Mouse (Mus musculus): ENCODE measurements around the gene Ppil6. TPM values are rescaled to one million over a fixed set of nuclear protein-coding genes. Genes with fewer than 3 reads are reported as not detected.

The Ppil6 gene
- 0.76 and 1.5 TPM in 2 replicates for polyA plus RNA-seq (2014; fragmentation: Nextera tagmentation; extraction: Ambion mirVana)

GRCm38 (mm10) chr10:41489708-41490517 is at the start of gene Ppil6, which contains the start of gene Smpd2:
Gene Ppil6, plus strand, starts transcription at chr10:41490439.
Gene Smpd2, minus strand, starts transcription at chr10:41490369.
- ATAC-seq (replicated peaks; ENCODE audit: low FRiP score, low TSS enrichment, low read depth): peak; percentile 93
- H3K9me3 ChIP-seq (ENCODE audit: control insufficient read depth, low read length): no peaks in the 10 kb centered on the region
- peak within 1 kb of the TSS; percentile 100 for H3K4me2 ChIP-seq (ENCODE audit: low read length)
- H3K4me1 ChIP-seq (replicated peaks; ENCODE audit: control insufficient read depth, insufficient read depth, low read length): peaks cover 11% of the 10 kb centered on the region; the same call in 1 of the 2 replicates
- H3K27ac ChIP-seq (ENCODE audit: low read depth): peak within 1 kb of the TSS; percentile 70
- H3K9ac ChIP-seq (ENCODE audit: low read length): peak within 1 kb of the TSS; percentile 75
- WGBS: under 1% methylated on average over 48 of the region's 50 CpGs
- H3K36me3 ChIP-seq (ENCODE audit: control insufficient read depth, insufficient read depth, low read length): peaks cover 31% of the 10 kb centered on the region
- H3K27me3 ChIP-seq (replicated peaks; ENCODE audit: control insufficient read depth, insufficient read depth, low read length): no peaks in the 10 kb centered on the region
- peak within 1 kb of the TSS; percentile 68 for H3K4me3 ChIP-seq (ENCODE audit: low read depth, low read length)
- peak; percentile 98 for DNase-seq (ENCODE audit: low spot score)

GRCm38 (mm10) chr10:41448216-41448615 is 42.0 kb upstream of the Ppil6 start:
- Histone ChIP-seq H3K36me3 (ENCODE audit: control insufficient read depth, insufficient read depth, low read length) (peaks cover 10% of the 10 kb centered on the region), H3K27me3 (replicated peaks; ENCODE audit: control insufficient read depth, insufficient read depth, low read length) (no peaks in the 10 kb centered on the region)

GRCm38 (mm10) chr10:41449684-41450083 is 40.6 kb upstream of the Ppil6 start:
- H3K4me3 ChIP-seq (ENCODE audit: low read depth, low read length): peak overlapping the region; percentile 86
- ATAC-seq (replicated peaks; ENCODE audit: low FRiP score, low TSS enrichment, low read depth): peak; percentile 61
- H3K9ac ChIP-seq (ENCODE audit: low read length): peak overlapping the region; percentile 84
- WGBS: 15% methylated on average over 14 of the region's 14 CpGs
- no peak for DNase-seq (ENCODE audit: low spot score)
- no peaks in the 10 kb centered on the region for H3K9me3 ChIP-seq (ENCODE audit: control insufficient read depth, low read length)
- peaks cover 22% of the 10 kb centered on the region for H3K36me3 ChIP-seq (ENCODE audit: control insufficient read depth, insufficient read depth, low read length)
- peaks cover 9% of the 10 kb centered on the region for H3K4me1 ChIP-seq (replicated peaks; ENCODE audit: control insufficient read depth, insufficient read depth, low read length)
- H3K4me2 ChIP-seq (ENCODE audit: low read length): peak overlapping the region; percentile 88
- H3K27me3 ChIP-seq (replicated peaks; ENCODE audit: control insufficient read depth, insufficient read depth, low read length): no peaks in the 10 kb centered on the region
- H3K27ac ChIP-seq (ENCODE audit: low read depth): peak overlapping the region; percentile 73; the same call in 1 of the 2 replicates

More at GRCm38 (mm10) chr10:41448216-41448615, 42.0 kb upstream of the Ppil6 start:
- Histone ChIP-seq H3K4me3 (ENCODE audit: low read depth, low read length) (no peak overlapping the region), H3K4me2 (ENCODE audit: low read length) (no peak overlapping the region), H3K9ac (ENCODE audit: low read length) (no peak overlapping the region), H3K9me3 (ENCODE audit: control insufficient read depth, low read length) (no peaks in the 10 kb centered on the region), H3K4me1 (replicated peaks; ENCODE audit: control insufficient read depth, insufficient read depth, low read length) (peaks cover 9% of the 10 kb centered on the region), H3K27ac (ENCODE audit: low read depth) (no peak overlapping the region)
- ATAC-seq (replicated peaks; ENCODE audit: low FRiP score, low TSS enrichment, low read depth) (no peak), DNase-seq (ENCODE audit: low spot score) (no peak)
- 76% methylated on average over 1 of the region's 1 CpGs for WGBS

GRCm38 (mm10) chr10:41450137-41450670 is 40.0 kb upstream of the Ppil6 start, which contains the start of gene Zbtb24:
Gene Zbtb24, plus strand, starts transcription at chr10:41450383.
- peak within 1 kb of the TSS; percentile 84 for H3K9ac ChIP-seq (ENCODE audit: low read length)
- DNase-seq (ENCODE audit: low spot score): peak; percentile 98
- H3K4me1 ChIP-seq (replicated peaks; ENCODE audit: control insufficient read depth, insufficient read depth, low read length): peaks cover 9% of the 10 kb centered on the region
- peak within 1 kb of the TSS; percentile 88 for H3K4me2 ChIP-seq (ENCODE audit: low read length)
- peaks cover 25% of the 10 kb centered on the region for H3K36me3 ChIP-seq (ENCODE audit: control insufficient read depth, insufficient read depth, low read length)
- no peaks in the 10 kb centered on the region for H3K9me3 ChIP-seq (ENCODE audit: control insufficient read depth, low read length)
- no peaks in the 10 kb centered on the region for H3K27me3 ChIP-seq (replicated peaks; ENCODE audit: control insufficient read depth, insufficient read depth, low read length)
- WGBS: under 1% methylated on average over 49 of the region's 49 CpGs
- peak within 1 kb of the TSS; percentile 73 for H3K27ac ChIP-seq (ENCODE audit: low read depth)
- peak within 1 kb of the TSS; percentile 86 for H3K4me3 ChIP-seq (ENCODE audit: low read depth, low read length)
- ATAC-seq (replicated peaks; ENCODE audit: low FRiP score, low TSS enrichment, low read depth): peak; percentile 94

GRCm38 (mm10) chr10:41450780-41451522 is 39.3 kb upstream of the Ppil6 start:
- Histone ChIP-seq H3K4me1 (replicated peaks; ENCODE audit: control insufficient read depth, insufficient read depth, low read length) (peaks cover 9% of the 10 kb centered on the region), H3K9me3 (ENCODE audit: control insufficient read depth, low read length) (no peaks in the 10 kb centered on the region), H3K27me3 (replicated peaks; ENCODE audit: control insufficient read depth, insufficient read depth, low read length) (no peaks in the 10 kb centered on the region), H3K9ac (ENCODE audit: low read length) (peak overlapping the region; percentile 84), H3K4me2 (ENCODE audit: low read length) (peak overlapping the region; percentile 88), H3K36me3 (ENCODE audit: control insufficient read depth, insufficient read depth, low read length) (peaks cover 30% of the 10 kb centered on the region), H3K27ac (ENCODE audit: low read depth) (peak overlapping the region; percentile 47), H3K4me3 (ENCODE audit: low read depth, low read length) (peak overlapping the region; percentile 86)
- ATAC-seq (replicated peaks; ENCODE audit: low FRiP score, low TSS enrichment, low read depth) (peak; percentile 18; the same call in 1 of the 2 replicates), DNase-seq (ENCODE audit: low spot score) (no peak)
- WGBS: 54% methylated on average over 18 of the region's 18 CpGs

GRCm38 (mm10) chr10:41451656-41452055 is 38.6 kb upstream of the Ppil6 start:
- DNase-seq (ENCODE audit: low spot score) (no peak), ATAC-seq (replicated peaks; ENCODE audit: low FRiP score, low TSS enrichment, low read depth) (no peak)
- Histone ChIP-seq H3K4me2 (ENCODE audit: low read length) (no peak overlapping the region), H3K27me3 (replicated peaks; ENCODE audit: control insufficient read depth, insufficient read depth, low read length) (no peaks in the 10 kb centered on the region), H3K27ac (ENCODE audit: low read depth) (no peak overlapping the region), H3K9ac (ENCODE audit: low read length) (no peak overlapping the region), H3K4me1 (replicated peaks; ENCODE audit: control insufficient read depth, insufficient read depth, low read length) (peaks cover 9% of the 10 kb centered on the region), H3K4me3 (ENCODE audit: low read depth, low read length) (no peak overlapping the region), H3K9me3 (ENCODE audit: control insufficient read depth, low read length) (no peaks in the 10 kb centered on the region), H3K36me3 (ENCODE audit: control insufficient read depth, insufficient read depth, low read length) (peaks cover 37% of the 10 kb centered on the region)
- WGBS: 90% methylated on average over 9 of the region's 9 CpGs

GRCm38 (mm10) chr10:41452791-41453190 is 37.4 kb upstream of the Ppil6 start:
- no peak overlapping the region for H3K4me3 ChIP-seq (ENCODE audit: low read depth, low read length)
- no peak overlapping the region for H3K4me2 ChIP-seq (ENCODE audit: low read length)
- 86% methylated on average over 3 of the region's 3 CpGs for WGBS
- H3K27ac ChIP-seq (ENCODE audit: low read depth): no peak overlapping the region
- no peaks in the 10 kb centered on the region for H3K9me3 ChIP-seq (ENCODE audit: control insufficient read depth, low read length)
- peaks cover 46% of the 10 kb centered on the region for H3K36me3 ChIP-seq (ENCODE audit: control insufficient read depth, insufficient read depth, low read length)
- peaks cover 9% of the 10 kb centered on the region for H3K4me1 ChIP-seq (replicated peaks; ENCODE audit: control insufficient read depth, insufficient read depth, low read length)
- DNase-seq (ENCODE audit: low spot score): no peak
- ATAC-seq (replicated peaks; ENCODE audit: low FRiP score, low TSS enrichment, low read depth): no peak
- H3K27me3 ChIP-seq (replicated peaks; ENCODE audit: control insufficient read depth, insufficient read depth, low read length): no peaks in the 10 kb centered on the region
- no peak overlapping the region for H3K9ac ChIP-seq (ENCODE audit: low read length)

- 82% methylated on average over 4 of the region's 4 CpGs for WGBS
- ATAC-seq (replicated peaks; ENCODE audit: low FRiP score, low TSS enrichment, low read depth) (no peak), DNase-seq (ENCODE audit: low spot score) (no peak)
- Histone ChIP-seq H3K36me3 (ENCODE audit: control insufficient read depth, insufficient read depth, low read length) (peaks cover 78% of the 10 kb centered on the region), H3K4me3 (ENCODE audit: low read depth, low read length) (no peak overlapping the region), H3K27me3 (replicated peaks; ENCODE audit: control insufficient read depth, insufficient read depth, low read length) (no peaks in the 10 kb centered on the region), H3K27ac (ENCODE audit: low read depth) (no peak overlapping the region), H3K9ac (ENCODE audit: low read length) (no peak overlapping the region), H3K4me2 (ENCODE audit: low read length) (no peak overlapping the region), H3K9me3 (ENCODE audit: control insufficient read depth, low read length) (no peaks in the 10 kb centered on the region), H3K4me1 (replicated peaks; ENCODE audit: control insufficient read depth, insufficient read depth, low read length) (no peaks in the 10 kb centered on the region)
These were observed 30.2 kb upstream of the Ppil6 start for GRCm38 (mm10) chr10:41459990-41460389.

All from intestine, embryonic 14.5 days (tissue).